Mouse (Mus musculus) limb, embryonic 13.5 days (tissue): Measurements from ENCODE around the gene Sfn. TPM values are rescaled to one million over a fixed set of nuclear protein-coding genes. Genes with fewer than 3 reads are reported as not detected.
"Not testable (repeated sequence)": the region's sequence is repeated elsewhere in the genome, so short reads cannot be mapped to it uniquely, and the experiment has no call there.

ENCODE experiments used
- ATAC-seq: fragments of 200-750 bp; cut with Nextera tagmentation; 2 replicates; pipeline ENCODE4 v1.8.0; 2017; ENCODE audit warnings: low read depth, moderate number of reproducible peaks, moderate TSS enrichment; ENCODE audit not compliant: low FRiP score
- H3K27ac ChIP-seq: fragments of 300-500 bp; sonication (generic); 2 replicates; pipeline ENCODE4 v1.5.1; 2015; ENCODE audit warnings: inconsistent platforms, mild to moderate bottlenecking, moderate library complexity
- H3K27me3 ChIP-seq: fragments of 300-500 bp; sonication (generic); 2 replicates; pipeline ENCODE4 v1.6.1; 2015; ENCODE audit warnings: mild to moderate bottlenecking, inconsistent platforms
- H3K36me3 ChIP-seq: fragments of 300-500 bp; sonication (generic); 2 replicates; pipeline ENCODE4 v1.6.1; 2015; ENCODE audit warnings: inconsistent platforms, mild to moderate bottlenecking, moderate library complexity
- H3K4me1 ChIP-seq: fragments of 300-500 bp; sonication (generic); 2 replicates; pipeline ENCODE4 v1.6.1; 2015; ENCODE audit warnings: inconsistent platforms
- H3K4me2 ChIP-seq: fragments of 300-500 bp; sonication (generic); replicated peaks from 2 replicates; pipeline ENCODE4 v1.6.1; 2015; ENCODE audit warnings: inconsistent platforms, mild to moderate bottlenecking, moderate library complexity
- H3K4me3 ChIP-seq: fragments of 300-500 bp; sonication (generic); 2 replicates; pipeline ENCODE4 v1.5.1; 2015; ENCODE audit warnings: moderate library complexity, mild to moderate bottlenecking, inconsistent platforms
- H3K9ac ChIP-seq: fragments of 300-500 bp; sonication (generic); 2 replicates; pipeline ENCODE4 v1.6.1; 2015; ENCODE audit warnings: mild to moderate bottlenecking, inconsistent platforms
- H3K9me3 ChIP-seq: fragments of 300-500 bp; sonication (generic); 2 replicates; pipeline ENCODE4 v1.6.1; 2016; ENCODE audit warnings: inconsistent platforms
- WGBS: fragments of 180-500 bp; shearing (Covaris S2); methylation state at CpG from one replicate; pipeline ENCODE4 v1.1.7; 2015; 5-methylcytosine and 5-hydroxymethylcytosine counted together
- polyA plus RNA-seq: library from polyadenylated mRNA; unstranded; fragments of >200 nt; fragmentation: Nextera tagmentation; extraction: Ambion mirVana; gene quantifications from 2 replicates; pipeline ENCODE4 v1.2.1, GENCODE M21; 2015

The Sfn gene
- polyA plus RNA-seq, result 68.0 and 81.3 TPM in 2 replicates

GRCm38 (mm10) chr4:133601721-133602218 lies at the start of gene Sfn:
Sfn (minus strand) TSS chr4:133602168.
- Histone ChIP-seq H3K36me3 (peaks cover 36% of the 10 kb centered on the region), H3K4me1 (peaks cover 21% of the 10 kb centered on the region), H3K4me3 (peak within 1 kb of the TSS; percentile 29), H3K9me3 (no peaks in the 10 kb centered on the region), H3K27ac (no peak within 1 kb of the TSS), H3K27me3 (peaks cover 58% of the 10 kb centered on the region), H3K4me2 (peak within 1 kb of the TSS; percentile 53), H3K9ac (peak within 1 kb of the TSS; percentile 31; the same call in 1 of the 2 replicates)
- ATAC-seq, result no peak
- WGBS, result 1% methylated on average over 16 of the region's 16 CpGs

GRCm38 (mm10) chr4:133651445-133651844 lies 49.5 kb upstream of the Sfn start:
- 55% methylated on average over 10 of the region's 10 CpGs for WGBS

GRCm38 (mm10) chr4:133649989-133650699 lies 48.2 kb upstream of the Sfn start, which contains the start of gene Zdhhc18:
Zdhhc18 (minus strand) TSS chr4:133650154.
- no peak; the same call in 1 of the 2 replicates for ATAC-seq
- Histone ChIP-seq H3K27ac (no peak within 1 kb of the TSS), H3K27me3 (no peaks in the 10 kb centered on the region), H3K9ac (no peak within 1 kb of the TSS), H3K4me3 (peak within 1 kb of the TSS; percentile 25), H3K36me3 (no peaks in the 10 kb centered on the region), H3K4me2 (peak within 1 kb of the TSS; percentile 45), H3K9me3 (peaks cover 4% of the 10 kb centered on the region), H3K4me1 (no peaks in the 10 kb centered on the region)
- WGBS, result 38% methylated on average over 7 of the region's 7 CpGs

More at GRCm38 (mm10) chr4:133651445-133651844, 49.5 kb upstream of the Sfn start:
- 0 out of 2 replicates have a peak overlapping the region, but pooled peaks have one; percentile 1 for H3K9ac ChIP-seq
- H3K4me1 ChIP-seq, result no peaks in the 10 kb centered on the region
- no peak overlapping the region for H3K27ac ChIP-seq
- H3K4me3 ChIP-seq, result no peak overlapping the region
- ATAC-seq, result no peak
- no peak overlapping the region for H3K4me2 ChIP-seq
- H3K36me3 ChIP-seq, result no peaks in the 10 kb centered on the region
- H3K27me3 ChIP-seq, result no peaks in the 10 kb centered on the region
- H3K9me3 ChIP-seq, result no peaks in the 10 kb centered on the region

DNA sequence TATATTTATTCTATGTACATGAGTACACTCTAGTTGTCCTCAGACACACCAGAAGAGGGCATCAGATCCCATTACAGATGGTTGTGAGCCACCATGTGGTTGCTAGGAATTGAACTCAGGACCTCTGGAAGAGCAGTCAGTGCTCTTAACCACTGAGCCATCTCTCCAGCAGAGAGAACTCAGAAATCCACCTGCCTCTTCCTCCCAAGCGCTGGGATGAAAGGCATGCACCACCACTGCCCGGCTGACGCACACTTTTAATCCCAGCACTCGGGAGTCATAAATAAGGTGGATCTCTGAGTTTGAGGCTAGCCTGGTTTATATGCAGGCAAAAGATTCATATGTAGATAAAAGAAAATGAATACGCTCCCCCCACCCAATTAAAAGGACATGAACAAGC lies 47.5 kb upstream of the Sfn start:
- Histone ChIP-seq H3K4me2 (peak overlapping the region; percentile 45), H3K4me3 (peak overlapping the region; percentile 25; the same call in 1 of the 2 replicates)
- not testable (repeated sequence) for H3K4me1 ChIP-seq, ATAC-seq, H3K27me3 ChIP-seq, H3K36me3 ChIP-seq, H3K9me3 ChIP-seq, H3K27ac ChIP-seq, H3K9ac ChIP-seq
- WGBS, result 80% methylated on average over 5 of the region's 5 CpGs

- no peaks in the 10 kb centered on the region for H3K4me1 ChIP-seq
- 44% methylated on average over 21 of the region's 21 CpGs for WGBS
- no peak for ATAC-seq
- H3K4me3 ChIP-seq, result 0 out of 2 replicates have a peak overlapping the region, but pooled peaks have one; percentile 6
- H3K27ac ChIP-seq, result no peak overlapping the region
- H3K36me3 ChIP-seq, result no peaks in the 10 kb centered on the region
- peaks cover 19% of the 10 kb centered on the region for H3K9me3 ChIP-seq
- peak overlapping the region; percentile 38 for H3K4me2 ChIP-seq
- no peaks in the 10 kb centered on the region for H3K27me3 ChIP-seq
- H3K9ac ChIP-seq, result no peak overlapping the region
Observed at GRCm38 (mm10) chr4:133645680-133646079, 43.7 kb upstream of the Sfn start.

DNA sequence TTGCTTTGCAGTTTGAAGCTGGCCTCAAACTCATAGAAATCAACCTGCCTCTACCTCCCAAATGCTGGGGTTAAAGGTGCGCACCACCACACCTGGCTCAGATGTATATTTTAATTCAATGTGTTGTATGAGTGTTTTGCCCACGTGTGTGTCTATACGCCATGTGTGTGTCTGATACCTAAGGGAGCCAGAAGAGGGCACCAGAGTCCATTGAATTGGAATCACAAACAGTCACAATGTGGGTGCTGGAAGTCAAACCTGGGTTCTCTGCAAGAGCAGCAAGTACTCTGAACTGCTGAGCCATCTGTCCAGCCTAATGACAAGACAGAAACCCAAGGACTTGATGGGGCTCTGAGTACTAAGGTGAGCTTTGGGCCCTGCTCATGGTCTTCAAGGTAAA lies 43.2 kb upstream of the Sfn start:
- Histone ChIP-seq H3K9me3 (peaks cover 19% of the 10 kb centered on the region), H3K4me2 (no peak overlapping the region; the same call in 1 of the 2 replicates), H3K4me1 (no peaks in the 10 kb centered on the region), H3K4me3 (no peak overlapping the region), H3K36me3 (no peaks in the 10 kb centered on the region), H3K9ac (no peak overlapping the region), H3K27me3 (no peaks in the 10 kb centered on the region), H3K27ac (no peak overlapping the region)
- WGBS, result 83% methylated on average over 3 of the region's 3 CpGs
- no peak for ATAC-seq

DNA sequence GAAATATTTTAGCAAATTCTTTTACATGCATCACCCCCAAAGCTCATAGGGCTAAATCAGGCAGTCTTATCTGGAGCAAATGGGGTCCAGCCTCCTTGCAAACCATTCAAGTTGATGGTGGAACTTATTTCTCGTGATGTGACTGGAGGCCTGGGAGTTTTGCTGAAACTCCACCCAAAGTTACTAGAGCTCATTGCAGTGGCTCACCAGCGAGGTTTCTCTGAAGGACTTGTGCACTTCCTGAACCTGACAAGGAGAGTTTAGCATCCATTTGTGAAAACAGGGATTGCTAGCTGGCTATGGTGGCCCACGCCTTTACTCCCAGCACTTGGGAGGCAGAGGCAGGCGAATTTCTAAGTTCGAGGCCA lies 32.1 kb upstream of the Sfn start:
- Histone ChIP-seq H3K4me2 (no peak overlapping the region), H3K4me1 (peaks cover 27% of the 10 kb centered on the region), H3K27me3 (no peaks in the 10 kb centered on the region), H3K9me3 (no peaks in the 10 kb centered on the region), H3K27ac (no peak overlapping the region), H3K36me3 (no peaks in the 10 kb centered on the region; the same call in 1 of the 2 replicates), H3K9ac (peak overlapping the region; percentile 93; the same call in 1 of the 2 replicates), H3K4me3 (no peak overlapping the region)
- ATAC-seq, result no peak
- 77% methylated on average over 5 of the region's 5 CpGs for WGBS

DNA sequence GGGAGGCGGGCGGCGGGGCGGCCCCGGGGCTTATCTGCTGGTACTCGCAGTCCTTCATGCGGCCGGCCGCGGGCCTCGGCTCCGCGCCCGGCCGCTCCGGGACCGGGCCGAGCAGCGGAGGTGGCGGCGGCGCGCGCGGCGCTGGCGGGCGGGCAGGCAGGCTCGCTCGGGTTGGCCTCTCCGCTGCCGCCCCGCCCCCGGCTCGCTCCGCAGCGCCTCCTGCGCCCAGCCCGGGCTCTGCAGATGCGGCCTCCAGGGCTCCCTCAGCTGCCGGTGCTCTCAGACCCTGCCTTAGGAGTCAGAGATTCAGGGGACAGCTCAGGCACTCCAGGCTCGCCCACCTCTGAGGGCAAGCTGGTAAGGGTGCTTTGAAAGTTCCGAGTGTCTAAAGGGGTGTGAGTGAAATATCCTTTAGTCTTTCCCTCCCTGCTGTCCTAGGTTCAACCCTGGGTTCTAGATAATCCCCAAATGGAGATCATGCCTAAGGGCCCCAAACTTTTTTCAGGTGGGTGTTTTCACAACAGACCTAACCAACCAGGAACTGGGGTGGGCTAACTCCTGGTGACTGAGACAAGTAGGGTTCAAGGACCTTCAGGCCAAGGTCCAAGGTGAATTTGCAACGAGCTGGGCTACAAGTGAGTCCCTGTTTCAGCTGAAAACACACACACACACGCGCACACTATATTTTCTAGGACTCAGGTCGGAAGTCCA lies 31.5 kb upstream of the Sfn start:
- Histone ChIP-seq H3K9ac (peak overlapping the region; percentile 93), H3K4me3 (peak overlapping the region; percentile 83), H3K4me1 (peaks cover 27% of the 10 kb centered on the region), H3K4me2 (peak overlapping the region; percentile 90), H3K27me3 (no peaks in the 10 kb centered on the region), H3K9me3 (no peaks in the 10 kb centered on the region), H3K27ac (peak overlapping the region; percentile 67; the same call in 1 of the 2 replicates), H3K36me3 (no peaks in the 10 kb centered on the region; the same call in 1 of the 2 replicates)
- peak; percentile 89 for ATAC-seq
- 12% methylated on average over 28 of the region's 47 CpGs for WGBS

GRCm38 (mm10) chr4:133632483-133633327 lies 30.7 kb upstream of the Sfn start:
- H3K36me3 ChIP-seq, result no peaks in the 10 kb centered on the region; the same call in 1 of the 2 replicates
- WGBS, result 1% methylated on average over 56 of the region's 69 CpGs
- no peaks in the 10 kb centered on the region for H3K27me3 ChIP-seq
- H3K9me3 ChIP-seq, result no peaks in the 10 kb centered on the region
- H3K27ac ChIP-seq, result peak overlapping the region; percentile 67; the same call in 1 of the 2 replicates
- peak overlapping the region; percentile 83 for H3K4me3 ChIP-seq
- H3K4me1 ChIP-seq, result peaks cover 27% of the 10 kb centered on the region
- H3K4me2 ChIP-seq, result peak overlapping the region; percentile 90
- peak overlapping the region; percentile 93 for H3K9ac ChIP-seq
- peak; percentile 49 for ATAC-seq

DNA sequence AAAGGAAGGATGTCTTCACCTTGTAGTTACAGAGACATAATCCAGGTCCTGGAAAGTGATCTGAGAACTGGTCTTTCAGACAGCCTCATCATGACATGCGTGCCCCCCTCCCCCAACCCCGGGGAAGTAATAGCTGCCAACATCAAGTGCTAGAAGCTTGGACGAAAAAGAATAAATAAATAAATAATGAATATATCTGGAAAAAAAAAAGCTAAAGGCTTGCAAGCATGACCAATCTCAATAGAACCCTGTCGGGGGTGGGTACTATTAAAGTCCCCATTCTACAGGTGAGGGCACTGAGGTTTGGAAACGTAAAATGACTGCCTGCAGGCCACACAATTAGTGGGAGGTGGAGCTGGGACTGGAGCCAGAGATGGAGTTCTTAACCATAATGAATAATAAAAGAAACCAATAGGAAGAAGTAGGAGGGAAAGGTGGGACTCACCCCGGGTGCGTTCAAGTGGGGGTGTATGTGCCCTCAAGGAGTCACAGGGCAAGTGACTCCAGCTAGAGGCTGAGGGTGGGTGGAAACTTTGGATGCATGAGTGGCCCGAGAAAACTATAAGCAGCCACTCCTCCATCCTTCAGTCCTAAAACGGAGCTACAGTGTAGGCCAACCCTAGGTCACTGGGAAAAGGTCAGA lies 29.9 kb upstream of the Sfn start:
- peak overlapping the region; percentile 83 for H3K4me3 ChIP-seq
- peak overlapping the region; percentile 17; the same call in 1 of the 2 replicates for H3K27ac ChIP-seq
- H3K36me3 ChIP-seq, result peaks cover 4% of the 10 kb centered on the region
- 43% methylated on average over 9 of the region's 9 CpGs for WGBS
- H3K4me1 ChIP-seq, result peaks cover 27% of the 10 kb centered on the region
- H3K9me3 ChIP-seq, result no peaks in the 10 kb centered on the region
- peak overlapping the region; percentile 93 for H3K9ac ChIP-seq
- H3K4me2 ChIP-seq, result peak overlapping the region; percentile 90
- H3K27me3 ChIP-seq, result no peaks in the 10 kb centered on the region
- ATAC-seq, result no peak
